Mouse (Mus musculus): ENCODE data around the gene Gm45711.

Gm45711 gene

DNA sequence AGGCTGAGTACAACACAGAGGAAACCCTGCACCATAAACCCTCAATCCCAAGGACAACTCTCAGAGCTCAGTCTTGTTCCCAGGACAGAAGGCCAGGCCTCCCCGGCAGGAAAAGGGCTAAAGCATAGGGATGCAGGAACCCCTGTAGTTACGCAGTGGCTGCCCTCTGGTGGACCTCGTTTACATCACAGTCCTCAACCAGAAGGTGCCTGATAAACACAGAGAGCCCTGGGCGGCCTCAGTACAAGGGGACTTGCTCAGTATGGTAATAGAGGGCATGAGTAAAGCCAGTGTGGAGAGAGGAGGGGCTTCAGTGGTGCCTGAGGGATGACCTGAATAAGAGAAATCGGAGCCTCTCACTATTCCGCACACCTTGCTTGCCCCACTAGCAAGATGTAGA is 75.3 kb downstream of the Gm45711 start:
- DNase-seq, result no peak

GRCm38 (mm10) chr8:104232919-104233318 is 77.0 kb downstream of the Gm45711 start:
- DNase-seq, result no peak

GRCm38 (mm10) chr8:104232039-104232438 is 77.8 kb downstream of the Gm45711 start:
- DNase-seq, result no peak
